Mouse (Mus musculus): ENCODE measurements around the gene Sult2a2. TPM values are rescaled to one million over a fixed set of nuclear protein-coding genes. Genes with fewer than 3 reads are reported as not detected.
"Not testable (repeated sequence)": the region's sequence is repeated elsewhere in the genome, so short reads cannot be mapped to it uniquely, and the experiment has no call there.

Gene Sult2a2
- not detected in 2 replicates for polyA plus RNA-seq (2012; rRNA removed)

DNA sequence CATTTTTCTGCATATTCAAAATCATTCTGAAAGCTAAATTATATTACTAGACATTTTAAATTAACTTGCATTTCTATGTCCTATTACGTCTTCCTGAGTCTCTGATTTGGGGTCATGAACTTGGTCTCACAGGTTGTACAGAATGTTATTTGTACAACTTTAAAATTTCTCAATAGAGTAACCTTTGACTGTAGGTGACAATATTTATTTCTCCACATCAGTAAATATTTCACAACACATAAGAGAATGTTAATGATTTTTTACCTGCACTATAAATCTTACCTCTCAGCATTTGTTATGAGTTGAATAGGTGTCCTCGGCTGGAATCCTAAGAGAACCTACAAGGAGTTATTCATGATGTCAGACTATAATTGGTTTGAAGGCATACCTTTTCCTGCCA, at the start of gene Sult2a2:
TSS of gene Sult2a2 (plus strand) at position 301 of the 400 bp plus-strand sequence.
- DNase-seq (ENCODE audit: low read depth) = not testable (repeated sequence)

DNA sequence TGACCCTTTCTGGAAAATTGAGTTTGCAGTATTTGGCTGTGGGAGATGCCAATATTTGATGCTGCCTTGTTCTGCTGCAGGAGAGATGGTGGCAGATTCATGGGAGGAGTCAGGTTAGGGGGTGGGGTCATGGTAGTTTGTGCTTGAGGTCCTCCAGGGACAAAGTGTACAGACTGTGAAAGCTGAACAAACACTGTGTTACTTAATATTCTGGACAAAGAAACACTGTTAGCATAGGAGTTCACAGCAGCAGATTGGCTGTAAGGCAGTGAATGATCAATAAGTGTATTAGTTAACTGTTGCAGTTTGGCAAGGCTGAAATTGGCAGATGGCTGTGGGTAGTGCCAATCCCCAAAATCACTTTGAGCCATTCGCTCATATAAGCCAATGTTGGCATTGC, 80.6 kb downstream of the Sult2a2 start:
- TF ChIP-seq CTCF (IDR thresholded peaks at IDR 0.05; ENCODE audit: borderline replicate concordance, extremely low read depth, insufficient read depth, insufficient read length) = no peak
- no peak for TF ChIP-seq POLR2A (IDR thresholded peaks at IDR 0.05; ENCODE audit: borderline replicate concordance, extremely low read depth, insufficient read depth, insufficient read length, poor library complexity, severe bottlenecking)

More for the DNA sequence above, 80.6 kb downstream of the Sult2a2 start:
- DNase-seq (ENCODE audit: low read depth) = no peak

Other genes with a start within 250 kb of the Sult2a2 start
- gene Bsph2, start 162.4 kb upstream of the Sult2a2 start, polyA plus RNA-seq (2012; rRNA removed) = not detected in 2 replicates
- gene Sult2a5, start 109.5 kb upstream of the Sult2a2 start, polyA plus RNA-seq (2012; rRNA removed) = not detected in 2 replicates
- not detected in 2 replicates for gene Sult2a1, start 103.9 kb downstream of the Sult2a2 start, polyA plus RNA-seq (2012; rRNA removed)

All from brain, embryonic 14.5 days (tissue).